Mouse (Mus musculus) monocyte, adult 59 days (primary cell): ENCODE measurements around the gene Gm11009. TPM values are rescaled to one million over a fixed set of nuclear protein-coding genes. Genes with fewer than 3 reads are reported as not detected.

Experiments
- total RNA-seq, 2 experiments: library from RNA; stranded (reverse); gene quantifications; one replicate each; pipeline ENCODE4 v1.2.4; 2023

Gene Gm11009
- not detected for total RNA-seq

GRCm38 (mm10) chr2:176319394-176319793 lies at the start of gene Gm11009:
Gene Gm11009 (minus strand): TSS chr2:176319494.

Other genes with a start within 250 kb of the Gm11009 start
- gene Gm2004, start 169.7 kb downstream of the Gm11009 start, total RNA-seq, result 1 to 10 TPM in 1 of 2 experiments, under 1 TPM in 1; 0.58 to 1.2 TPM
- gene 2210418O10Rik, start 92.9 kb downstream of the Gm11009 start, total RNA-seq, result under 1 TPM; 0.58 to 0.70 TPM
- gene Gm14435, start 104.1 kb upstream of the Gm11009 start, total RNA-seq, result not detected
- gene Gm14434, start 167.3 kb upstream of the Gm11009 start, total RNA-seq, result not detected
- gene Zfp967, start 201.6 kb upstream of the Gm11009 start, total RNA-seq, result not detected